Mouse (Mus musculus) frontal cortex, postnatal 14 days (tissue): ENCODE data around the gene Golga7b.

Source experiments
- DNase-seq, 2 experiments: peaks; one replicate each; pipeline ENCODE4 v3.0.0; 2022; ENCODE audit warnings: low spot score in 2 of 2

Golga7b gene

DNA sequence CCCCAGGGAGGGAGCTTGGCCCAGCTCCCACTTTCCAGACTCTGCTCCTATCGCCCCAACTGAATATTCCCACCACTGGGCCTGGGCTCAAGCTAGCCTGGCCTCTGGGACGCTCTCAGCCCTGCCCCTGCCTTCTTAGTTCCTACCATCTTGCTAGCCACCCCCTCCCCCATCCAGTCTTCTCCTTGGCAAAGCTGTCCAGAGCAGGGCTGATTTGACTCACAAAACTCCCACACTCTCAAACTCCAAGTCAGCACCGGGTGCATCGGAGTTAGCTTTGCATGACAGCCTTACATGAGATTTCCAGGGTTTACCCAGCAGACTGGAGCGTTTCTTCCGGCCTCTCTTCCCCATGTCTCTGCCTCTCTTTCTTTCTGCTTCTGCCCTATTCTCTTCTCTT is 45.8 kb downstream of the Golga7b start:
- no peak for DNase-seq

DNA sequence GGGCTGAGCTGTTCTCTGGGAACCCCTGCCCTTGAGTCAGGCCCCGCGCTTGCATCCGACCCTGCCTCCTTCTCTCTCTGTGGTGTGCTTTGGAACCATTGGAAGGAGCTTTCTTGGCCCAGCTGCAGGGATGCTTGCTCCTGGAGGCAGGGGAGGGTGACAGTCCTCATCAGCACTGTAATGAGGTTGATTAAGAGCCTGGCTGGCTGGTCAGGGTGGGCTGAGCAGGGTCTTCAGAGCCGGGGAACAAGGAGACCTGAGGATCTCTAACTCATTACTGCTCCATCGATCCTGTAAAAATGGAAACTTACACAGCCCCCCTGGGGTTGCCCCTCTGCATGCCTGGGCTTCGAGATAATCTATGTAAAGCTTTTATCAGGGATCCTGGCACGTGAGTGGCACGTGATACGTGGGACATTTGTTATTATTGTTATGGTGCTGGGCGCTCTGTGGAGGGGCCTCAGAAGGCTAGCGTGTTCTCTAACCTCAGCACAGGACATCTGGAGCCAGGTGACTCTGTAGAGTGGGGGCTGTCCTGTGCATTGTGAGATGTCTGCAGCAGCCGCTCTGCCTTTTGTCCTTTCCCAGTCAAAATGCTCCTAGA is 55.9 kb downstream of the Golga7b start:
- DNase-seq: no peak

DNA sequence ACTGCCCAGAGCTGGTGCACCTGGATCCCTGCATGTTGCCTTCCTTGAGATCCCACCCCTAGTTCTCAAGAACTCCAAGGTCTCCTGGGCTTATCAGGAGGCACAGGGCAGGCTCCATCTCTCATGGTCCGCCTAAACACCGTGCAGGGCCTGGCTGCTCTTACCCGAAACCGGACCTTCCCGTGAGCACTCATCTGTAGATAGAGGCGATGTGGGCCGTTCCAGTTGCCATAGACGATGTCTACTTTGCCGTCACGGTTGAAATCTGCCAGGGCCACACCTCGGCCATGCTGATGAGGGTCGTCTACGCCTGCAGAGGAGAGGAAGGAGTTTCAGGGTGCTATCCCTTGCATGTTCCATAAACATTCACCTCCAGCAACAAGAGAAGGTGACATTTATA is 57.1 kb downstream of the Golga7b start:
- DNase-seq: no peak

DNA sequence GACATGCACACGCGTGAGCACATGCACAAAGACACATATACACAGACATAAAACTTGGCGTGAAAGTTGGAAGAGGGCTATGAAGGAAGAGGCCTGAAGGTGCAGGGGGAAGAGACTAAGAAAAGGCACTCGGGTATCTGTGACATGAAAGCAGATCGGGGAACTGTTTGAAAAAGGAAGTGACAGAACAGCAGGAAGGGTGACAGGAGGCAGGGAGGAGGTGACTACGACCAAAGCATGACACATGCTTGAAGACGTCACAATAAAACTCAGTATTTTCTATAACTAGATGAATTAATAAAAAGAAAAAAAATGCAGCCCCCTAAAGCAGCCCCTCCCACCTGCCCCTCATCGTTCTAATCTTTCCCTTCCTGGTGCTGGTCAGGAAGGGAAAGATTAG is 58.4 kb downstream of the Golga7b start:
- no peak for DNase-seq

DNA sequence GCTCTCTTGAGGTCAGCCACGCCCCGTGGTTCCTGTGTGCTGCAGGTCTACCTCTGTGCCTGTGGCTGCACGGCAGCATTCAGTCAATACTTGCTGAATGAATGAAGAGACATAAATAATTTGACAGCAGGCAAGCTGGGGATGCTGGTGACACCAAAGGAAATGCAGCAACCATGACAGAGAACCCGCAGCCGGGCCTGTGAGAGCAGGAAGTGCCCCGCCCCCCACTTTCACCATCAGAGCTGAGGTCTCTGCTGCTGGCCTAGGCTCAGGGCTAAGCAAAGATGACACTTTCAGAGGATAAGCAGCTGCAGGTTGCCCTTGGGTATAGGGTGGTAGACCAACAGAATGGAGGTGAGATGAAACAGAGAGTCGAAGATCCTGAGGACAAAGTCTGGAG is 58.8 kb downstream of the Golga7b start:
- DNase-seq: no peak

DNA sequence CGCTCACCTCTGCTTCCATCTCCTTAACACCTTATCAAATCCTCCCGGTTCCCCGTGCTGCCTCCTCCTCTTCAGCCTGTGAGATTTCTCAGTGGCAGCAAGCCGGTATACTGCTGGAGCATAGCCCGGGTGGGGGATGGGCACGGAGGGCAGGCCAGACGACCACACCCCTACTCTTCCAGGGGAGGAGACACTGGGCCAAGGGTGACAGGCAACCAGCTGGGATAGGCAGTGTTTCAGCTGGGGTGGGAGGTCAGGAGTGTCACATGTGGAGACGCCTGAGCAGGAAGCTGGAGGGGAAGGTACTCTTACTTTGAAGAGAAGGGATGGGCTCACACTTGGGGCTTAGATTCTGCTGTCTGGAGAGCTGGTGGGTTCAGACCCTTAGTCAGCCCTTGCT is 59.6 kb downstream of the Golga7b start:
- no peak for DNase-seq

DNA sequence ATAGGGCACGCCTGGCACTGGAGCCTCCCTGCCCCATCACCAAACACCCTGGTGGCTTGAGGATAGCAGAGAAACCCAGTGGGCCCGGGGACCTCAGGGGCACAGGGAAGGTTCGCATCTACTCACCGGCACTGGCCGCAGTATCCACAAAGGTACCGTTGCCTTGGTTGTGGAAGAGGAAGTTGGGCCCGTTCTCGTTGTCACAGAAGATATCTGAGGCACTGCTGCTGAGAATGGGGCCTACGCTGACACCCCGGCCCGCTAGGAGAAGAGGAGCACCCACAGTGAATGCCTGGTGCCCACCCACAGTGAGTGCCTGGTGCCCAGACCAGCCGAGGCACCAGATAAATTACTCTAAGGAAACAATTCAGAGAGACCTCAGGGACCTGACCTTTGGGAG is 61.6 kb downstream of the Golga7b start:
- no peak for DNase-seq

DNA sequence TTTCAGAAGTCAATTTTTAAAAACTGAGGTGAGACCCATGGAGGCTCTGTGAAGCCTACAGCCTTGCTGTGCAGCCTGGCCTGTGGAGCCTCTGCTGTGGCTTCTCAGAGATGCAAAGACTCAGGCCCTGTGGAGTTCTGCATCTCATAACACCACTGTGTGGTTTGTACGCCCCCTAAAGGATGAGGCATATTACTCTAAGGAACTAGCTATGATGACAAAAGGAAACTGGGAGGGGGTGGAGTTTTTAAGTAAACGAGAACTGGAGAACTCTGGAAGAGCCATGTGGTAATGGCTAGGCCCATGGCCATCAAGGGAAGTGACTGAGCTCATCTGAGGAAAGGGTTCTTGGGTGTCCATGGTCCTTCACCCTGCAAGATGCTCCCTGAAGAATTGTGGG is 64.0 kb downstream of the Golga7b start:
- DNase-seq: no peak

DNA sequence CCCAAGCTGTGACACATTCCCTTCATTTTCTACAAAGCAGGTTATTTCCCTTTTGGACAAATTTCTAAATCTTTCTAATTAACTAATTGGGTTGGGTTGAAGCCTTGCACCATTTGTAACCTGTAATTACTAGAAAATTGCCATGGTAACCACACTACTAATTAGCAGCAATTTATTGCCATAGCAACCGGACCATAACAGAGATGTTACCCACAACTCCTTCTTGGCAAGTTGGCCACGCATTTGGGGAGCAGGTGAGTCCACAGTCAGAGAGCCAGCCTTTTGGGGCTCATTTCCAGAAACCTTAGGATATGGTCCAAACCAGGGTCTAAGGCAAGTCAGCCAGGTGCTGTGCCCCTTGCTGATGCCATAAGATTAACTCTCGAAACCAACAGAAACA is 64.8 kb downstream of the Golga7b start:
- no peak for DNase-seq

DNA sequence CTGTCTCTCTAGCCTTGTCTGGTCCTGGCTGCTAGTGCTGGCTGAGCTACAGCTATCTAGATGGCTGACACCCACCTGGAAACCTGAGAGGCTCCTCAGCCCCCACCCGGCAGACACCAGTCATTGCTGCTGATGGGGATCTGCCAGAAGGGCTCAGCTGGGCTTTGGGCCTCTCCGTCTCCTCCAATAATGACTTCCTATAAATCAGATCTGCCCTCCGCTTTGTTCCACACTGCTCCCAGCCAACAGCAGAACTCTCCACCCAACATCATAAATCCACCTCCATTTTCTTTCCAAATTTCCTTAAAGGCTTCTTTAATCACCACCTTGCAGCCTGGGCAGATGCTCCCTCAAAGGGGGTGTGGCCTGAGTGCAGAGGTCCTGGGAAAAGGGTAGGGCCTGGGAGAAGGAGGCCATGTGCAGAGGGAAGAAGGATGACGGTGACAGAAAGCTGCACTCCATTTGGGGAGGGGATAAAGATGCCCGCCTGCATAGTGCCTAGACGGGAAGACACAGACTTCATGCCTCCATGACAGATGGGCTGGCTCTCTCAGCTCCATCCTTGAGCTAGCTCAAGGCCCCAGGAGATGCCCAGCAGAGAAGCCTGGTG is 67.8 kb downstream of the Golga7b start:
- no peak for DNase-seq

DNA sequence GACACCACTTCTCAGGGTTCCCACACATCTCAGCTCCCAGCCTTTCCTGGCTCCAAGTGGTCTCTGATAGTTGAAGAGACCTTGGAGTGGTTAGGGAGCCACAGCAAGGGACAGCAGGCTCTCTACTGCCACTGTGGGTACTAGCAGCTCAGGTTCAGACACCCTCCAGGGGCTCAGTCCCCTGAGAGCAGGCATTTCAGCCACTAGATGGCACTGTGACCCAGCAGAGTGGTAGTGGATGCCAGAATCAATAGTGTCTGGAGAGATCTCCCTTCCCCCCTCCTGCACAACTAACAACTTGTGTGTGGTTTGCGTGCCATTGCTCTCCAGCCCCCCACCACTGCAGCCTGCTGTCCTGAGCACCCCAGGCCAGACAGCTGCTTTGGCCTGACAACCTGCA is 68.5 kb downstream of the Golga7b start:
- peak; percentile 83 to 90 for DNase-seq

DNA sequence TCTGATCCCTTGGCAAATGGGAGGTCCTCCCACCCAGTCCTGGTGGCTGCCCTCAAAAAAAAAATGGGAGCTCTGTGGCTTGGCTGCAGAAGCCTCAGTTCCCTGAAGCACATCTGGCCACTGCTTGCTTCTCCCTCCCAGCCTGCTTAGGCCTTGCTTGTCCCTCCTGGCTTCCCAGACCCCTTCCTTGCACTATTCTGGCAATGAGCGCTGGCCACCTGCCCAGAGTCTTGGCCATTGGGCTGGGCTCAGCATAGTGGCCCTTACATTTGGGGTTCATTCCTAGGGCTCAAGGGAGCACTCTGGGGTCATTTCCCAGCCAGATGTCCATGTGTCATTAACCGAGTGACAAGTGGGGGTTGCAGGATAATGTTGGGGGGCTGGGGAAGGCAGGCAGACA is 69.2 kb downstream of the Golga7b start:
- DNase-seq: peak; percentile 39 to 43

DNA sequence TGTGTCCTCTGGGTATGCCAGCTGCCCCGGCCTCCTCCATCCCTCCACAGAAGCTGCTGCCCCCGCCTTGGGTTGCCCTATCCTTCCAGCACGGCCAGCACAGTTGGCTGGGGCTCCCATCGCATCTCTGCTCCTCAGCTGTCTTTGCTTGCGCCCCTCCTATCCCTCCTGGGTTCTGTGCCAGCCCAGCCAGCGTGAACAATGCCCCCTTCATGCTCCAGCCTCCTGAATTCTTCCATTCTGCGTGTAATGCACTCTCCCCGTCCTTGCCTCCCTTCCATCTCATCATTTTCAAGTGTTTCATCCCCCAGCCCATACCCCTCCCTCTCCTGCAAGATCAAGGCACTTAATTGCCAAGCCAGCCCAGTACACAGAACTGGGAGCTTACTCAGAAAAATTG is 69.6 kb downstream of the Golga7b start:
- peak; percentile 38 to 61 for DNase-seq

DNA sequence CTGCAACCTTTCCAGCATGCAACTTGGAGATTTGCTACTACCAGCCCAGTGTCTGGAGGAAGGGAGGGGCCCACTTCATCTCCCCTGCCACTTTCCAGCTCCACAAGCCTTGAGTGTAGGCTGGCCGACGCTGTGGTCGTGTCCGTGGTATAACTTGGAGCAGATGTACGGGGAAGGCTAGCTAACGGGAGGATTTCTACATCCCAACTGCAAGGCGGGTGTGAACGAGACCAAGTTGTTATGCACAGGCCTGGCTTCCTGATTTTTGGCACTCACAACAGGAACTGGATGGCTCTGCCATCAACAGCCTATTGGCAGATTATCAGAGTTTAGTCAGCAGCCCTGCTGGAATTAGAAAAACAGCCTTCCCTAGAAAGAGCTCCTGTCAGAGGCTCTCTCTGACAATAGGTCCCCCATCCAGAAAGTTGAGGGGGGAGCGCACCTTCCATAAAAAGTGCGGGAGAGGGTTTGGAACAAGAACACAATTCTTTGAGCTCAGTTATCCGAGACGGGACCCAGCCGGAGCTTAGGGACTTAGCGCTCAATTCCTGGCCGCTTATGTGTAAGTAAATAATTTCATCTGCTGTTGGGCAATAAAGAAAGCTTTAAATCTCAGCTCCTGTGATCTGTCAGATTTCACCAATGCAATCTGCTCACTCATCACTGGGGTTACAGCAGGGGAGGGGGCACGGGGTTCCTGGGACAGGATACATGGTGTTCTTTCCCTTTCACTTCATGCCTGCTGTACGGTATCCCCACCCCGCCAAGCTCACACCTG is 70.5 kb downstream of the Golga7b start:
- peak; percentile 29 to 32 for DNase-seq
